Mouse (Mus musculus): ENCODE measurements around the gene Tspan14. TPM values are rescaled to one million over a fixed set of nuclear protein-coding genes. Genes with fewer than 3 reads are reported as not detected.

The Tspan14 gene
- total RNA-seq (2023), result 116 TPM

DNA sequence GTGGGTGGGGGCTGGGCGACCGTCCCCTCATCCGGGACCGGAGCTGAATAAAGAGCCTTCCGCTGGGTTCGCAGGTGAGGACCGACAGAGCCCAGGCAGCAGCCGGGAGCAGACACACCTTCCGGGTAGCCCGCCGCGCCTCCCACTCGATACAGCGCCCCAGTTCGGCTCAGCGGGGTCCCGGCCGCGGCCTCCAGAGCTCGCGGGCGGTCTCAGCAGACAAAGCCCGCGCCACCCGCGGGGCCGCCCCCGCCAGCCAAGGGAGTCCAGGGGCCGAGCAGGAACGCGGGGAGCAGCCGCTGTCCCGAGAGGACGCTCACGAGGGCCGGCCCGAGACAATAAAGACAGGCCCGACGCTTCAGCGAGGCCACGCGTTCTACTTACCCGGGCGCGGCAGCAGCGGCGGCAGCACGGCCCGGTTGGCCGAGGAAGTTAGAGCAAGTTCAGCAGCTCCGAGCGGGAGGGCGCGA is at the start of gene Tspan14:
Gene Tspan14 (minus strand): TSS at position 416 of the 470 bp plus-strand sequence.

DNA sequence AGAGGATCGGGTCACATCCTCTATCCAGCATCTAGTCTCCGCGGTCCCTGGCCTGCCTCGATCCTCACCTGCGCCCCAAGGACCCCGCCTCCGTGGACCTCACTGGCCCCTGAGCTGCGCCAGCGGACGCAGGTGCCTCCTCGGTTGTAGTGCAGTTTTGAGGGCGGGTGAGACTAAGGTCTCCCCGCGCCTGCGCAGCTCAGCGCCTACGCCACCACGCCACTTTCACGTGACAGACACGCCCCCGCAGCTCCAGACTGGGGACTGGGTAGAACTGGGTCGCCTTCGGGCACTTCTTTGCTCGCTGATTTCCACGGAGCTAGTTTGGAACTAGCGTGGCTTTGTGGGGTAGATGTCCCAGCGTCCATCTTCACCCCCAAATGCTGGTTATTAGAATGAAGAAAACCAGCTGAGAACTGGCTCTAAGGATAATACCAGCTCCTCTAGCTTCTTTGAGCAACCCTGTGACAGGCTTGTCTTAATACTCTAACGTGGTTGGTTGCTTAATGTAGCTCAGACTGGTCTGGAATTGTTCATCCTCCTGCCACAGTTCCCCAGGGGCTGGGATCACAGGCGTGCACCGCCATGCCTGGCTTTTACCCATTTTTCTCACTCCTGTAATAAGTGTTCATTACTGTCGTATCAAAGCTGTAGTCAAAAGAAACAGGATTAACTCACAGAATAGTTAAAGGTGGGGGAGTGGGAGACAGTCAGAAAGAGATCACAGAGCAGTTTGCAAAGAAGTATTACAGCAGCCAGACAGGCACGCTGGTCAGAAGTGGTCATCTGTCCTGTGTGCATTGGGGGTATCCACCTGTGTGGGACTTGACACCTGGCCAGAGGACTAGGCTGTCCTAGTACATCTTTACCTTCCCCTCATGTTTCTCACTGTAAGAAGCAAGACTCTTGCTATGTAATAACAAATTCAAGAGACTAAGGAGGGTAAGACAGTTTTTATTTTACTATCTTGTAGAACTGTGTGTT is 47.3 kb upstream of the Tspan14 start, which contains the start of gene Fam213a:
Gene Fam213a (minus strand): TSS at position 159 of the 984 bp plus-strand sequence.

DNA sequence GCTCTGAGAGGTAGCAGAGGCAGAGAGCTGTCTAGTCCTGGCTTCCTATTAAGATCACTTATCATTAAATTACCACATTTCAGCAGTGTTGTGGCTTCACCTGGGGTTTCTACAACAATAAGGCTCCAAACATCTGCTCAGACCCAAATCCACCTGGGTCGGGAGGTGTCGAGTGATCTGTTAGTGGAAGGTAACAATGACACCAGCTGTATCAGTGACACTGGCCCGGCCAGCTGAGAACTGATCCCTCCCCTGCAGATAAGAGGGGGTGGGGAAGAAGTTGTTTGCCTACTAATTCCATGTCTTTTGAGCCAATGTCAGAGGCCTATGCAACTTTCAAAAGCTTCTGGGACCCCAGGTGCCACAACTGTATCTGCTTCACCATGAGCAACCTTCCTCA is 73.4 kb downstream of the Tspan14 start, which contains the start of gene Sh2d4b:
Gene Sh2d4b (minus strand): TSS at position 71 of the 400 bp plus-strand sequence.

Other genes starting within 250 kb of the Tspan14 start
- 18.5 TPM for gene Sh2d4b, start 73.5 kb downstream of the Tspan14 start, total RNA-seq (2023)
- gene Fam213a, start 47.0 kb upstream of the Tspan14 start, total RNA-seq (2023), result 11.7 TPM
- gene Dydc2, start 102.4 kb upstream of the Tspan14 start, total RNA-seq (2023), result not detected
- gene Dydc1, start 106.1 kb upstream of the Tspan14 start, total RNA-seq (2023), result not detected
- gene Mat1a, start 138.2 kb upstream of the Tspan14 start, total RNA-seq (2023), result not detected
- gene Sftpa1, start 165.0 kb upstream of the Tspan14 start, total RNA-seq (2023), result not detected
- gene Mbl1, start 184.7 kb upstream of the Tspan14 start, total RNA-seq (2023), result not detected
- not detected for gene Sftpd, start 218.3 kb upstream of the Tspan14 start, total RNA-seq (2023)

Measured in CD4-positive naive resting alpha-beta T cell, adult 57 days (primary cell).